Mouse (Mus musculus) megakaryocyte, adult 5-6 weeks (primary cell): ENCODE measurements at regions not wholly inside any gene's neighbourhood (a gene's known extent, or its start where the extent isn't known, plus 50 kb on each side); places are given as distances from the start of the nearest gene placed in this dataset.

ENCODE experiments used
- ATAC-seq: 2 replicates; pipeline ENCODE4 v1.8.0; 2016; ENCODE audit warnings: mild to moderate bottlenecking, inconsistent platforms; ENCODE audit not compliant: poor library complexity, severe bottlenecking

DNA sequence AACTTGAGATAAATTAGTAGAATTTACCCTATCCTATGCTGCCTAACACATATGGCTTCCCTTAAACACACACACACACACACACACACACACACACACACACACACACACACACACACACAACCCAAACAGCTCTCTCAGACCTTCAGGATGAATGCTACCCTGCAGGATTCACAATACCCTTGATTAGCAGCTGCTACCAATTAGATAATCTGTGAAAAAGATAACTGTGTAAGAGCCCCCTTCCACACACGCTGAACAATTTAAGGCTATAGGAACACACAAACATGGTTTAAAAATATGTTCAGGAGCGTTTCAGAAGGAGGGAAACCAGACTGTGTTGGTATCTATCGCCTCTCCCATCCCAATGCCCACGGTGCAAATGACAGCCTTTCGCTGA, 258.6 kb downstream of the Dact1 start:
- no peak for ATAC-seq

GRCm38 (mm10) chr12:71568880-71569390, 259.3 kb downstream of the Dact1 start:
- ATAC-seq = peak; percentile 75

- no peak for ATAC-seq
These were observed 260.0 kb downstream of the Dact1 start for GRCm38 (mm10) chr12:71569662-71570061.

DNA sequence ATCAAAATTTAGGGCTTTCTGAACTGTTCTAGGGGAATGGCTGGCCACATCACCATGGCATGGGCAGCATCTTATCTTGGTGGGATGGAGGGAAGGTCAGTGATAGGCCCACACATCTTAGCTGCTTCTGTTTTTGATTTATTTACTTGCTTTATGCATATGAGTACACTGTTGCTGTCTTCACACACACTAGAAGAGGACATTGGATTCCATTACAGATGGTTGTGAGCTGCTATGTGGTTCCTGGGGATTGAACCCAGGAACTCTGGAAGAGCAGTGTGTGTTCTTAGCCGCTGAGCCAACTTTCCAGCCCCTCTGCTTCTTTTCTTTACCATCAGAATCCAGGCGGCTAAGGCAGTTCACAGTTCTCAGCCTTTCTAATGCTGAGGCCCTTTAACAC, 260.4 kb downstream of the Dact1 start:
- no peak for ATAC-seq

- no peak for ATAC-seq
These were observed 257.9 kb upstream of the Daam1 start for GRCm38 (mm10) chr12:71572833-71573446.

DNA sequence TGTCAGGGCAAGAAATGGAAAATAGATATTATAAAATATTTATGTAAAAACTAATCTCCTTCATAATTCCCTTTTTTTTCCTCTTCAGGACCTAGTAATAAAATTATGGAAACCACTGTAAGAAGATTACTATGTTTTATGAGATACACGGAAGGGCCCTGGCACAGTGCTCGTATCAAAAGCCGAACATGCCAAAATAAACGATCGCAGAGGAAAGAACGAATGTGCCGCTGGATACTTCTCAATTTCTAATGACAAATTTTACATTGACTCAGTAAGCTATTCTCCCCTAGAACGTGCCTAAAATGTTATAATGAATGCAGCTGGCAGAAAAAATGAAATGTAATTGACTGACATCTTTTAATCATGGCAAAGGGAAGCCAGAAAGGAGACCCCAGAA, 257.4 kb upstream of the Daam1 start:
- ATAC-seq = no peak

DNA sequence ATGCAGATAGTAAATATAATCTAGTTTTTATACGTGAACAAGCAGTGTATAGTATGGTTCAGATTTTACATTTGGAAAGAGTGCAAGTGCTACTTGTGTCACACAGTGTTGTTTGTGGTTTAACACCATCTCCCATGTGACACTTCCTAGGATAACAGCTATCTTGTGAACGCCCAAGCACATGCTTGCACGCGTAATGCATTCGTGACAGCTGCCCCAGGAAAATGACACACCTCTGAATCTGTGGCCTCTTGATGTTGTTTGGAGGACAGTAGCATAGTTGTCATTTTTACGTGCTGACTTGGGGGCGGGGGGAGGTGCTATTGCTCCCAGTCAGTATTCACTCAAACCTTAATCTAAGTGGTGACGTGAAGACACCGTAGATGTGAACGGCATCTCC, 256.2 kb upstream of the Daam1 start:
- no peak for ATAC-seq

- peak; percentile 62 for ATAC-seq
These were observed 253.5 kb upstream of the Daam1 start for GRCm38 (mm10) chr12:71577349-71577748.

DNA sequence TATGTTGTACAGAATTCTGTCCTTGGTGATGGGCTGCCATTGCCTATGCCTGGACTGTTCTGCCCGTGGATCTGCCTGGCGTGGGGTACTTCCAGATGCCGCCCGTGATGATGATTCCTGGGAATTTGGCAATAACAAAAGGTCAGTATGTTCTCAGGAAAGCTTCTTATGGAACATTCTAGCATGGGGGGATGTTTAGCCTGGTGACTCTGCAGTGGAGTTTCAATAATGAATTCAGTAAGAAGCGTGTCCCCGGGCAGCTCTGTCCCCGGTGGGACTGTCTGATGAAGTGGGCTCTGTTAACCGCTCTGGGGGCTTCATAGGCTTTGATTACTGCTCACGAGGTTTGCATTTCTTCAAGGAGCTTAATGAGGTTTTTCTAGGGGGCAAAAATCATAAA, 252.9 kb upstream of the Daam1 start:
- no peak for ATAC-seq

GRCm38 (mm10) chr12:71578912-71579311, 252.0 kb upstream of the Daam1 start:
- ATAC-seq = no peak

DNA sequence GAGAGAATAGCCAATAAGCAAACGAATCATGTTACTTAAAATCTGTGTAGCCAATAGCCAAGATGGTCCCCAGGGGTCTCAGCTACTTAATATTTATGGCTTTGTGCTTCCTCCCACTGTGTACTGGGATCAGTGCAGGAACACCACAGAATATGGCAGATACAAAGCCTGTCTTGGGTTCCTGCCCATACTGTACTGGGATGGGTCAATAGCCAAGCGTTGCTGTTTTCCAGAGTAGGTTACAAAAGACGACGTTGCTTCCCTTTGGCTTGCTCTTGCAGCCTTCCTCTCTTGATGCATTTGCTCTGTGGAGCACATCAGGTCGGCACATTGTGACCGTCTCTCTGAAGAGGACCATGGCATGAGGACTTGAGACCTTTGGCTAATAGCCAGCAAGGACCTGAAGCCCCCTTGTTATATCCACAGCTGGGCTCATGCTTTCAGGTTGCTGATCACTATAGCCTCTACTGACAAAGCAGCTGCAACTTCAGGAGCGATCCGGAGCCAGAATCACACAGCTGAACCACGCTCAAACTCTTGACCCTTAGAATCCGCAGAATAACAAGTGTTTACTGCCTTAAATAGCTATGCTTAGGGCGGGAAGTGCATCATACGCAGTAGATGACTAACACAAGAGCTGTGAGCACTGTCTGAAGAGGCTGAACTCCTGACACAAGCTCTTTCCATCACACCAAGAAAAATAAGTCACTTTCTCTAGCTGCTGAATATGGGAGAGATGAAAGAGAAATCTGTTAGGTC, 250.2 kb upstream of the Daam1 start:
- no peak for ATAC-seq

DNA sequence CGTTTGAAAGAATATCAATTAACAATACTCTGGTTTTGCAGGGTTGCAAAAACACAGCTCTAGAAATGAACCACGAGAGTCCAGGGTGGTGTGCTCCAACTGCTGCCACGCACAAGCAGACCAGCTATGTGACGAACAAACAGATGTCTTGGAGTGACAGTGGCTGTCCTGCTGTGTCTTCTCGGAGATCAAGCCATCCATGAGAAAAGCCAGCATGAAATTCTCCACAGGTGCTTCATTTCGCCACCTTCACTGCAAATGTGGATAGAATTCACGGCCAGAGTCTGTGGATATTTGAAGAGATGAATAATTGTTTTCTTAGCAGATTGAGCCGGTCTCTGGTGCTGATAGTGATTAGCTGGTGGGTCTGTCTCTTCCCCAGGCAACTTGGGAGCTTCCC, 246.3 kb upstream of the Daam1 start:
- ATAC-seq = no peak

GRCm38 (mm10) chr12:71598641-71599040, 232.2 kb upstream of the Daam1 start:
- no peak for ATAC-seq

- no peak for ATAC-seq
These were observed 229.7 kb upstream of the Daam1 start for GRCm38 (mm10) chr12:71601091-71601690.

DNA sequence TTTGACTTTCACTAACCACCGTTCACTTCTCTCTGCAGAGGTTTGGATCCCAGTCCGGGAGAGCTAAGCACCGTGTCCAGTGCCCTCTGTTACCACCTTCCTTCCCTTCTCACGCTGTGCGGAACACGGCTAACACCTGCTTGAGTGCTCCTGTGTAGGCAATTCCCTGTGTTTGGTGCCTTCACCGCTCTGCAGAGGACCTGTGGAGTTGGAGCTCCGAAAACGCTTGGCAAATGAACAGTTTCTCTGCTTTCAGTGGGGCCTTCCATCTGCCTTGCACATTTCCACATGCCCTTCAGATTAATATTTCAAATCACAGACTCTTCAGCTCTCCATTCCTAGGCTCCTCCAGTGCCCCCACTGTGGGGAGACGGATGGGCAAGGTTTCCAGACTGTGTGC, 227.7 kb upstream of the Daam1 start:
- no peak for ATAC-seq

GRCm38 (mm10) chr12:71606366-71606765, 224.5 kb upstream of the Daam1 start:
- ATAC-seq = no peak

- ATAC-seq = no peak
These were observed 222.9 kb upstream of the Daam1 start for GRCm38 (mm10) chr12:71607966-71608365.

DNA sequence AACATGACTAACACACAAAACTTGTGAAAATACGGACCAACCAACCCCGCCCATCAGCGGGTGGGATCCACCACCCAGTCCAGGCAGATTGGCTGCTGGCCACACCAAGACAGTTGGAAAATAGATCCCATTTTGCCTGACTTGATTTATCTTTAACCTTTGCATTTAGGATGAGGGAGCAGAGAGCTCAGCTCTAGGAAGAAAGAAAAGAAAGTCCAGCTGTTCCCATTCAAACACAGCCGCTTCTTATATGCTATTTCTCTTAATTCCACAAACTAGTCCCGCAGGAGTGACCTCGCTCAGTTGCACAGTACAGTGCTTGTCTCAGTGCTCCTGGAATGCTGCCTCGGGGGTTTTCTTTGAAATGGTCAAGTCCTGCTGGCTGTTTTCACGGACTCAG, 217.6 kb upstream of the Daam1 start:
- ATAC-seq = no peak

- ATAC-seq = no peak
These were observed 215.9 kb upstream of the Daam1 start for GRCm38 (mm10) chr12:71614945-71615344.

- no peak for ATAC-seq
These were observed 215.5 kb upstream of the Daam1 start for GRCm38 (mm10) chr12:71615383-71615782.

DNA sequence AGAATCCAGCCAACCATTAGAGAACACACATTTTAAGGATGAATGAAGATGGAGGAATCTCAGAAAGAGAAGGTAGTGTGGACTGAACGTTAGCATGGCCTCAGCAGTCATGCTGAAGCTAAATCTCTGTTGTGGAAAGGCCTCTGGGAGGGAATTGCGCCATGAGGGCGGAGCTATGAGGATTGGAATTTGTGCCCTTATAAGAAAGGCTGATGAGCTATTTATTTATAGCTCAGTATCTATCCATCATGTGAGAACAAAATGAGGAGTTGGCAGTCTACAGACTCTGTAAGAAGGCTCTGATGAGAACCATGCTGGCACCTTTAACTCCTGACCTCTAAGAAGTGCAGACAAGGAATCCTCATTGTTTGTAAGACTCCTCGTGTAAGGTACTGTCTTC, 214.8 kb upstream of the Daam1 start:
- no peak for ATAC-seq

DNA sequence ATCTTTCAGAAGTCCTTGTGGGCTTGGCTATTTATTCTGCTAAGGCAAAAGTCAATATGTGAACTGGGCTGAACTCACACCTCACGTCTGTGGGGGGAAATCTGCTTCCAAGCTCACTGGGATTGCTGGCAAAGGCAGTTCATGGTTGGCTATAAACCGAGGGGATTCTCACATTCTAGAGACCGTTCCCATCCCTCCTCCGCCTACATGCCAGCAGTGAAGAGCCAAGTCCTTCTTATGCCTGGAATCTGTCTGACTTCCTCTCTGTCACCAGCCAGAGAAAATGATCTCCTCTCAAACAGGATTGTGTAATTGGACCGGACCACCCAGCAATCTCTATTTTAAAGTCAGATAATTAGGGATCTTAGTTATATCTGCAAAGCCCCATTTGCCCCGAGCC, 212.4 kb upstream of the Daam1 start:
- no peak for ATAC-seq
